Mouse (Mus musculus) Patski (cell line): ENCODE results near the gene Dtx4. TPM values are rescaled to one million over a fixed set of nuclear protein-coding genes. Genes with fewer than 3 reads are reported as not detected.
"Not testable (repeated sequence)": the region's sequence is repeated elsewhere in the genome, so short reads cannot be mapped to it uniquely, and the experiment has no call there.

ENCODE experiments used
- ATAC-seq: fragments of 100-300 bp; one replicate; pipeline ENCODE4 v1.8.0; 2021
- CTCF ChIA-PET: fragments of 350-600 bp; sonication (Branson Sonifier 250); formaldehyde crosslinking; loops from one replicate; lab custom pipeline; 2022; ENCODE audit warnings: inconsistent platforms; lab: Charles Lee
- POLR2A ChIA-PET: fragments of 350-600 bp; sonication (Branson Sonifier 250); formaldehyde crosslinking; loops from one replicate; lab custom pipeline; 2022; ENCODE audit warnings: antibody characterized with exemption, inconsistent platforms; lab: Charles Lee
- DNase-seq: peaks from one replicate; pipeline ENCODE4 v3.0.0-alpha.2; 2011; ENCODE audit warnings: low read depth, low spot score
- H3K27me3 ChIP-seq: fragments of 371-371 bp; one replicate; pipeline ENCODE4 v1.5.1; 2021
- CTCF ChIP-seq: fragments of 100-300 bp; IDR thresholded peaks from one replicate; pipeline ENCODE4 v1.5.1; 2021
- in situ Hi-C: fragments of 300-500 bp; cut with MboI; formaldehyde crosslinking; loops from 3 replicates; pipeline ENCODE4 v1.11.1; 2018; ENCODE audit warnings: low pct_unique_long_range_greater_than_20kb, mixed read lengths
- polyA plus RNA-seq: library from polyadenylated mRNA; unstranded; gene quantifications from one replicate; pipeline ENCODE4 v1.2.3, GENCODE M21; 2021

The Dtx4 gene
- 36.4 TPM for polyA plus RNA-seq

DNA sequence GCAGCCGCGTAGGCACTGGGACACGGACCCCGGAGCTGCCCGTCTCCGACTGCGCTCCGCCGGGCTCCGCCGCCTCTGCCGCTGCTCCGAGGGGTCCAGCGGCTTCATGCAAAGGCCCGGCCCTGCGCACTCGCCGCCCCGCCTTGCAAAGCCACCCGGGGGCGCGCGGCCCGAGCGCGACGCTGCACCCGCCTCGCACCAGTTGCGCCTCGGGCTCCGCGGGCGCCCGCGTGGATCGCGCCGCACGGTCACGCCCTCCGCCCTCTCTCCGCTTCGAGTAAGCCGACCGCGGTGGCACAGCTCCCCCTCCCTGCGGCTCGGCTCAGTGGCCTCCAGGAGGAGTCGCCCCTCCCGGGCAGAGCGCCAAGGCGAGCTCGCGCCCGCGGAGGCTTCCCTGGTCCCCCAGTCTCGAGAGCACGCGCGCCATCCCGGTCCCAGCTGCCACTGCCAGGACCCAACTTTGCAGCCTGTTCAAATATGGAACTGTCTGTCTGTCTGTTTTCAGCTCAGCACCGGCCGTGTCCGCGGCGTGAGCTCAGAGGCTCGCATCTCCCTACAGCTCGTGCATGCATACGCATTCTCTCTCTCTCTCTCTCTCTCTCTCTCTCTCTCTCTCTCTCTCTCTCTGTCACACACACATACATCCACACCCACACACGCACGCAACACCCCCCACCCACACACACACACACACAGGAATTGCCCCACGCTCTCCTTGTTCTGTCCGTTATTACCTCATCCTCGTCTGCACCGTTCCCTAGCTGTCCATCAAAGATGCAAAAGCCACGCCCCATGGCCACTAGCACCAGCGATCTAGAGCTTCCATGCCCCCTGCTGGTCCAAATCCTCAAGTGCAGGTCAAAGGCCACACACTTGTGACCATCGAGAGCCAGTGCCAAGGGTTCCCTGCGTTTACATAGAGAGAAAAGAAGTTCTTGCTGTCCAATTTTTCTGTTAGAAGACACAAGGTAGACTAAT, at the start of gene Dtx4:
Gene Dtx4, minus strand, starts transcription at position 85 of the 978 bp plus-strand sequence.
- no peaks in the 10 kb centered on the region for H3K27me3 ChIP-seq
- peak; percentile 95 for TF ChIP-seq CTCF
- CTCF ChIA-PET = interaction anchor here (0.6 to 8.0 kb wide), 23 partner anchors 8 to 465 kb away, joined by 3 to 119 read pairs (median 6); no protein-coding TSS in a partner anchor
- in situ Hi-C loops = loop anchor here (5.0 kb wide), 2 partner anchors 34 to 69 kb away; no protein-coding TSS in a partner anchor
- DNase-seq (no peak), ATAC-seq (peak; percentile 93)
- POLR2A ChIA-PET = interaction anchor here (0.7 to 2.2 kb wide), 11 partner anchors 13 to 378 kb away, joined by 3 to 15 read pairs (median 5); no protein-coding TSS in a partner anchor

GRCm38 (mm10) chr19:12550005-12550942, 49.0 kb upstream of the Dtx4 start:
- ChIA-PET POLR2A (no interaction called here), CTCF (interaction anchor here (1.0 to 1.2 kb wide), 2 partner anchors 11 to 264 kb away, joined by 3 to 4 read pairs; no protein-coding TSS in a partner anchor)
- no peaks in the 10 kb centered on the region for H3K27me3 ChIP-seq
- ATAC-seq (peak; percentile 57), DNase-seq (no peak)
- TF ChIP-seq CTCF = no peak
- in situ Hi-C loops = no loop called here

GRCm38 (mm10) chr19:12549166-12549565, 47.9 kb upstream of the Dtx4 start:
- peak; percentile 28 for TF ChIP-seq CTCF
- in situ Hi-C loops = loop anchor here (25.0 kb wide), 1 partner anchor 1263 kb away; the partner anchor contains the start of gene Olfr1499

GRCm38 (mm10) chr19:12545440-12545839, 44.2 kb upstream of the Dtx4 start, which contains the start of gene Fam111a:
TSS of gene Fam111a (plus strand) at chr19:12545740.
- ATAC-seq, DNase-seq, POLR2A ChIA-PET, H3K27me3 ChIP-seq, CTCF ChIA-PET: not testable (repeated sequence)
- in situ Hi-C loops = loop anchor here (25.0 kb wide), 1 partner anchor 1267 kb away; the partner anchor contains the start of gene Olfr1499

More at GRCm38 (mm10) chr19:12549166-12549565, 47.9 kb upstream of the Dtx4 start:
- ChIA-PET POLR2A (no interaction called here), CTCF (interaction anchor here (1.0 kb wide), 1 partner anchor 13 kb away, joined by 3 read pairs; no protein-coding TSS in a partner anchor)
- DNase-seq = no peak
- ATAC-seq = no peak
- no peaks in the 10 kb centered on the region for H3K27me3 ChIP-seq

DNA sequence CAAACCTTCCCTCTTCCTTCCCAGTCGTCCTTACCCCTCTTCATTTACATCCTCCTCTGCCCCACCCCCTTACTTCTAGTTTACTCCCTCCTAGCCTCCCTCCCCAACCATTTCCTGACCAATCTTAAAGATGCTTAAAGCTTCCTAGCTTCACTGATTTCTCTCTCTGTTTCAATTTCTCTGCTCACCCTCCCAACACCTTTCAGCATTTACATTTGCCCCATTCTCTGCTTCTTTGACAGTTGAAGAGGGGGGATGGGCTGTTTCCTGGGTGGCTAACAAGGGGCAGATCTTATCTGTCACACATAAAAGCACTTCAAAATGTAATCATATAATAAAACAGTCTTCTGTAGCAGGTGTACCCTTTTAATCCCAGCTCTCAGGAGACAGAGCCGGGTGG, 40.4 kb upstream of the Dtx4 start:
- ATAC-seq (no peak), DNase-seq (no peak)
- peaks cover 23% of the 10 kb centered on the region for H3K27me3 ChIP-seq
- POLR2A ChIA-PET = interaction anchor here (1.4 kb wide), 1 partner anchor 54 kb away, joined by 3 read pairs; no protein-coding TSS in a partner anchor
- CTCF ChIA-PET = interaction anchor here (1.0 to 2.3 kb wide), 3 partner anchors 20 to 43 kb away, joined by 3 to 7 read pairs (median 4); no protein-coding TSS in a partner anchor
- in situ Hi-C loops = loop anchor here (25.0 kb wide), 1 partner anchor 1271 kb away; the partner anchor contains the start of gene Olfr1499
- TF ChIP-seq CTCF = no peak

DNA sequence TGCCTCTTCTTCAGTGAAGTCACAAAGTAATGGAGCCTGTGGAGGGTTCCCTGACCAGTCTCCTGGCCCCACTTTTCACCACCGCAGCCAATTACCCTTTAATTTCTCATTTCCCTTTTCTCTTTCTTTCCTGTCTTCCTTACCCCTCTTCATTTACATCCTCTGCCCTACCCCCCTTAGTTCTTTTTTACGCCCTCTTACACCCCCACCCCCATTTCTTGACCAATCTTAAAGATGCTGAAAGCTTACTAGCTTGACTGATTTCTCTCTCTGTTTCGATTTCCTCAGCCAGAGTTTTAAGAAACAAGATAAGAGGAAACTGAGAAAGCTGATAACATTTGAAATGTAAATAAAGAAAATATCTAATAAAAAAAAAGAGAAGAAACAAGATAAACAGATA, 39.5 kb upstream of the Dtx4 start:
- in situ Hi-C loops = loop anchor here (25.0 kb wide), 1 partner anchor 1272 kb away; the partner anchor contains the start of gene Olfr1499
- ATAC-seq = no peak
- TF ChIP-seq CTCF = no peak
- H3K27me3 ChIP-seq = peaks cover 23% of the 10 kb centered on the region
- no peak for DNase-seq
- CTCF ChIA-PET = interaction anchor here (2.3 kb wide), 1 partner anchor 20 kb away, joined by 7 read pairs; no protein-coding TSS in a partner anchor
- POLR2A ChIA-PET = interaction anchor here (1.4 kb wide), 1 partner anchor 55 kb away, joined by 3 read pairs; no protein-coding TSS in a partner anchor

DNA sequence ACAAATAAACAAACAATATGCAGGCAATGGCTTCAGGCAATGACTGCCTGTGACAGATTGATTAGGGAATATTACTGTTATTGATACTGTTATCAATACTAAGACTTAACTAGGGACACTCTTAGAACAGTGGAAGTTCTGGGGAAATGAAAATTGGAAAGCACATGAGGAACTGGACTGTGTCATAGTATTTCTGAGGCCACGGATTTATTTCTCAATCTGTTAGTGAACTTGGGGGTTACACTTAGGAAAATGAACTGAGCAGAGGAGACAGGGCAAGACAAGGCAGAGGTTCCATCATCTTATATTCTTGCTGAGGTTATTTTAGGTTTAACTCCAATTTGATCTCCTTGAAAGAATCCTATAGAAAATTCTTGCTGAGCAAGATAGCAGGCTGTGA, 38.7 kb upstream of the Dtx4 start:
- ChIA-PET CTCF (no interaction called here), POLR2A (no interaction called here)
- DNase-seq = no peak
- ATAC-seq = no peak
- H3K27me3 ChIP-seq = peaks cover 23% of the 10 kb centered on the region
- TF ChIP-seq CTCF = no peak
- in situ Hi-C loops = loop anchor here (25.0 kb wide), 1 partner anchor 1272 kb away; the partner anchor contains the start of gene Olfr1499

DNA sequence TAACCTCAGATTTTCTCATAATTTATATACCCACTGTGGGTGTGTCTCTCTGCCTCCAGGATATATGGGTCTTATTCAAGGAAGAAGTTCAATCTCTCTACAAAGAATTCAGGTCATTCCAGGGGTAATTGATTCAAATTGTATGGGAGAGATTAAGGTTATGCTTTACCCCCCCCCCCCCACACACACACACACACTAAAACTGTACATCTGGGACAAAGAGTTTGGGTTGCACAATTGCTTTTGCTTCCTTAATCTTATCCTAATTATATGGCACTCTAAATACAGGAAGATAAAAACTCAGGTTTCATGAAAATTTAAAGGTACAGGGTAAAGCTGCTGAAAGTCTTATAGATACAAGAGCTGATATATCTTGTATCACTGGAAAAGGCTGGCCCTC, 35.9 kb upstream of the Dtx4 start:
- in situ Hi-C loops = loop anchor here (25.0 kb wide), 1 partner anchor 1275 kb away; the partner anchor contains the start of gene Olfr1499
- CTCF ChIA-PET = no interaction called here
- no peak for ATAC-seq
- H3K27me3 ChIP-seq = peaks cover 33% of the 10 kb centered on the region
- no peak for TF ChIP-seq CTCF
- DNase-seq = no peak
- POLR2A ChIA-PET = interaction anchor here (0.6 kb wide), 1 partner anchor 812 kb away, joined by 3 read pairs; no protein-coding TSS in a partner anchor

DNA sequence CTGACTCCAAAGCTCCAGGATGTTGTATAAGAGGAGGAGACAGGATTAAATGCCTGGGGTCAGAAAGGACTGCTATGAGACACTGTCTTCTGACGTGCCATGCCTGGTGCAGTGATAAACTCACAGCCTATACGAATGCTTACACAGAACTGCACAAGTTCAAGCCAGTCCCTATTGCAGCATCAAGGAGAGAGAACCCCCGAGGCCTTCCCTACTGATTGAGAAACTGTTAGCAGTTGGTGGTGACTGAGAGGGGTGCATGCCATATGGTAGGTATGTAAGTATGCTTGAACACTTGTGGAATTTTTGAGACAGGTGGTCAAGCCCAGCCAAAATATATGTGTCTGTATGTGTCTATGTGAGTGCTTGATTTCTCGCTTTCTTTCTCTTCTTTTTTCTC, 22.1 kb upstream of the Dtx4 start:
- POLR2A ChIA-PET = no interaction called here
- DNase-seq (no peak), ATAC-seq (no peak)
- CTCF ChIA-PET = interaction anchor here (0.6 to 1.0 kb wide), 2 partner anchors 276 to 297 kb away, joined by 3 read pairs; no protein-coding TSS in a partner anchor
- TF ChIP-seq CTCF = no peak
- in situ Hi-C loops = no loop called here
- peaks cover 39% of the 10 kb centered on the region for H3K27me3 ChIP-seq
